Mouse (Mus musculus) cerebellum, adult 2 months (tissue): Measurements from ENCODE around the gene Odc1. TPM values are rescaled to one million over a fixed set of nuclear protein-coding genes. Genes with fewer than 3 reads are reported as not detected.

Experiments
- DNase-seq, 2 experiments: peaks; one replicate each; pipeline ENCODE4 v3.0.0; 2021
- H3K27ac ChIP-seq: fragments of 200-500 bp; 2 replicates; pipeline ENCODE4 v1.5.1; 2012; ENCODE audit warnings: low read length, control low read depth, inconsistent platforms; ENCODE audit not compliant: insufficient read depth
- H3K27me3 ChIP-seq: fragments of 200-500 bp; 2 replicates; pipeline ENCODE4 v1.6.1; 2012; ENCODE audit warnings: inconsistent platforms, mild to moderate bottlenecking, low read length, moderate library complexity; ENCODE audit not compliant: control insufficient read depth, insufficient read depth
- H3K4me1 ChIP-seq: fragments of 200-500 bp; 2 replicates; pipeline ENCODE4 v1.6.1; 2011; ENCODE audit warnings: low read length; ENCODE audit not compliant: control insufficient read depth, insufficient read depth
- H3K4me3 ChIP-seq: fragments of 200-500 bp; replicated peaks from 2 replicates; pipeline ENCODE3; 2011; ENCODE audit warnings: mild to moderate bottlenecking, low read depth, low read length, control low read depth; ENCODE audit not compliant: insufficient read depth
- CTCF ChIP-seq: fragments of 200-500 bp; IDR thresholded peaks from 2 replicates; pipeline ENCODE4 v1.5.1; 2011; ENCODE audit warnings: low read depth, mild to moderate bottlenecking, control low read depth, low read length, moderate library complexity, borderline replicate concordance; ENCODE audit not compliant: insufficient read depth
- POLR2A ChIP-seq: fragments of 200-500 bp; IDR thresholded peaks from 2 replicates; pipeline ENCODE4 v1.6.1; 2011; ENCODE audit warnings: low read length, control low read depth, borderline replicate concordance; ENCODE audit not compliant: insufficient read depth
- WGBS: fragments of 180-500 bp; shearing (Covaris S2); methylation state at CpG from one replicate; pipeline ENCODE4 v1.1.7; 2018; 5-methylcytosine and 5-hydroxymethylcytosine counted together
- polyA plus RNA-seq: library from polyadenylated mRNA; depleted of rRNA; stranded (reverse); fragments of >200 nt; gene quantifications from 2 replicates; pipeline ENCODE4 v1.2.3, GENCODE M21; 2012

The Odc1 gene
- polyA plus RNA-seq, 1 experiment = 115 TPM

DNA sequence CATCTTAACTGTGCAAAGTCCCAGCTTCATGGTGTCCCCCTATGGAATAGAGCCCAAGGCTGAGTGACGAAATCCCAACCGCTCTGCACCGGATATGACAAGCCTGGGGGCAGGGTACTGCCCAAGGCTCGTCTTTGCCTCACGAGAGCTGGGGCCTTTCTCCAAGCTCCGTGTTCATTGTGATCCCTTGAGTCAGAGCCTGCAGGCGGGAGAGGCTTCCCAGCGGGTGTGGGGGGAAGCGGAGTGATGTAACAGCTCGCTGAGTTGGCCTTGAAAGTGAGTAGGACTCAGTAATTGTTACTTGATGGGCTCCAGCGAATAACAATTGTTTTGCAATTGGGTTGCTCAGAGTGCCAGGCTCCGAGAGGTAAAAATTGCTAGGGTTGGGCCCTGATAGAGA is 34.4 kb upstream of the Odc1 start:
- H3K4me1 ChIP-seq = no peaks in the 10 kb centered on the region
- no peak overlapping the region for H3K4me3 ChIP-seq
- no peaks in the 10 kb centered on the region for H3K27me3 ChIP-seq
- TF ChIP-seq POLR2A (no peak), CTCF (no peak)
- WGBS = 38% methylated on average over 12 of the region's 12 CpGs
- H3K27ac ChIP-seq = no peak overlapping the region
- DNase-seq = no peak

DNA sequence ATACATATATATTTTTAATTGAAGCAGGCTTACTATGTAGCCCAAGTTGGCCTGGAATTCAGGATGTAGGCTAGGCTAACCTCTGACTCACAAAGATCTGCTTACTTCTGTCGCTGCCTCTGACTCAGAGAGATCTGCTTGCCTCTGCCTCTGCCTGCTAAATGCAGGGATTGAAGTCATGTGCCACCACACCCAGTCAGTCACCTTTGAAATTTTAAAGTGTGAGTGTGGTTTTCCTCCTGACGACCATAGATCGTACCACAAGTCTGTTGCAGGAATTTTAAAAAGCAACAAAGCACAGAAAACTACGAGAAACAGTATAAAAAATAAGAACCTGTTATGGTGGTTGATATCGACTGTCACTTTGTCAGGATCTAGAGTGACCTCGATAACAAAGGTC is 33.6 kb upstream of the Odc1 start:
- Histone ChIP-seq H3K27ac (no peak overlapping the region), H3K4me3 (no peak overlapping the region), H3K4me1 (no peaks in the 10 kb centered on the region), H3K27me3 (no peaks in the 10 kb centered on the region)
- no peak for DNase-seq
- TF ChIP-seq CTCF (no peak), POLR2A (no peak)
- 93% methylated on average over 6 of the region's 6 CpGs for WGBS

DNA sequence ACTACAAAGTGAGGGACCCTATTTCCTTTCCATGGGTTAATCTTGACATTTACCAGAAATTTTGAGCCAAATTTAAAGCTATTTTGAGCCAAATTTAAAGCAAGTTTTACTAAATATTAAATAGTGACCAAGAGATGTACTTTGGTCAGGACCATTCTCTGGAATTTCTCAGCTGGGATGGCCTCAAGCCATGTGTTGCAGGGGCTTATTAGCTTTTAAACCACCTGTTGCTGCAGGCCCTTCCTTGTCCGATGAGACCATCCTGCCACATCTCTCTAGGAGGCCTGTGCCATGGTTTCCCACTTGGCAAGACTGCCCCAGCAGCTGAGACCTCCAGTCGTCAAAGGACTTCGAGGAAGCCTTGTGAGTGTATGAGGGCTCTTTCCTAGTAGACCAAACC is 15.4 kb upstream of the Odc1 start:
- TF ChIP-seq POLR2A = no peak
- no peak for TF ChIP-seq CTCF
- H3K27me3 ChIP-seq = no peaks in the 10 kb centered on the region; the same call in 1 of the 2 replicates
- no peak overlapping the region for H3K4me3 ChIP-seq
- H3K4me1 ChIP-seq = no peaks in the 10 kb centered on the region
- no peak overlapping the region for H3K27ac ChIP-seq
- 8% methylated on average over 3 of the region's 3 CpGs for WGBS
- DNase-seq = no peak

DNA sequence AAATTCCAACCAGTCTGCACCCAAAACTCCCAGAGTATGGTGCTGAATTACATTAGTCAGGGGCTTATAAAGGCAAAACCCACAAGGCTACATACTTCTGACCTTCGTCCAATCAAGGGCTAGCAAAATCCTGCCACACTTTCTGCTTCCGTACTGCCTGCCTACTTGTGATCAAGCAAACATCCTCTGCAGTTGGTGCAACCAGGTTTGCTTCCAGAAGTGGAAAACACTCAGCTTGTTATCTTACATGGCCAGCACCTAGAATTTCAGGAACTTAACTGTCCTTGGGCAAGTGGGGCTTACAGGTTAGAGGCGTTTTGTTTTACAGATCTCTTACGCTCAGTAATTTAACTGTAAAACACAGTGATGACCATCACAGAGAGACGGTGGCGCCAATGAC is 14.9 kb upstream of the Odc1 start:
- Histone ChIP-seq H3K27me3 (no peaks in the 10 kb centered on the region; the same call in 1 of the 2 replicates), H3K27ac (no peak overlapping the region), H3K4me3 (no peak overlapping the region), H3K4me1 (no peaks in the 10 kb centered on the region)
- WGBS = 84% methylated on average over 6 of the region's 6 CpGs
- no peak for DNase-seq
- TF ChIP-seq POLR2A (no peak), CTCF (no peak)

DNA sequence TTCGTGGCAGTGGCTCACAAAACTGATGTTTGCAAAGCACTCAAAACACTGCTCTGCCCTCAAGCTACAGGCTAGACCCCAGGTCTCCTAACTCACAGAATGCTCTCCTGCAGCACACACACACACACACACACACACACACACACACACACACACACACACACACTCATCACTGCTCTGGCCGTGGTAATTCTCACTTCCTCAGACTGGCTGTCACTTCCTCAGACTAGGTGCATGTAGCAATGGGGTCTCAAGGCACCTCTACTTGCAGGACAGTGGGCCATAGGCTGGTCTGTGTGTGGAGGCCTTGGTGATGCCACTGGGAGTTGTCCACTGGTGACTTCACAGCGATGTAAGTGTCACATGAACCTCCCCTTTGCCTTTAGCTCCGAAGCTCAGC is 13.8 kb upstream of the Odc1 start:
- Histone ChIP-seq H3K27me3 (no peaks in the 10 kb centered on the region; the same call in 1 of the 2 replicates), H3K4me3 (no peak overlapping the region), H3K4me1 (no peaks in the 10 kb centered on the region), H3K27ac (no peak overlapping the region)
- TF ChIP-seq POLR2A (no peak), CTCF (no peak)
- WGBS = 82% methylated on average over 4 of the region's 4 CpGs
- no peak for DNase-seq

DNA sequence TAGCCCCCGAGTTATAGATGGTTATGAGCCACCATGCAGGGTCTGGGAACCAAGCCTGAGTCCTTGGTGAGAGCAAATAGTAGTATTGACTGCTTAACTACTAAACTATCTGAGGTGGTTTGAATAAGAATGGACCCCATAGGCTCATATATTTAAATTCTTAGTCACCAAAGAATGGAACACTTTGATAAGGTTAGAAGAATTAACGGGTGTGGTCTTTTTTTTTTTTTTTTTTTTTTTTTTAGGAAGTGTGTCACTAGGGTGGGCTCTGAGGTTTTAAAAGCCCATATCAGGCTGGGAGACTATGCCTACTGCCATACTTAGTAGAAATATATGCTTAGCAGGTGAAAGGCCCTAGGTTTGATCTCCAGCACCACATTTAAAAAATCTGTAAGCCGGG is 8.4 kb upstream of the Odc1 start:
- DNase-seq = no peak
- no peak for TF ChIP-seq POLR2A
- no peak for TF ChIP-seq CTCF
- 87% methylated on average over 3 of the region's 3 CpGs for WGBS
- Histone ChIP-seq H3K27ac (no peak overlapping the region), H3K27me3 (no peaks in the 10 kb centered on the region), H3K4me1 (no peaks in the 10 kb centered on the region), H3K4me3 (no peak overlapping the region)

DNA sequence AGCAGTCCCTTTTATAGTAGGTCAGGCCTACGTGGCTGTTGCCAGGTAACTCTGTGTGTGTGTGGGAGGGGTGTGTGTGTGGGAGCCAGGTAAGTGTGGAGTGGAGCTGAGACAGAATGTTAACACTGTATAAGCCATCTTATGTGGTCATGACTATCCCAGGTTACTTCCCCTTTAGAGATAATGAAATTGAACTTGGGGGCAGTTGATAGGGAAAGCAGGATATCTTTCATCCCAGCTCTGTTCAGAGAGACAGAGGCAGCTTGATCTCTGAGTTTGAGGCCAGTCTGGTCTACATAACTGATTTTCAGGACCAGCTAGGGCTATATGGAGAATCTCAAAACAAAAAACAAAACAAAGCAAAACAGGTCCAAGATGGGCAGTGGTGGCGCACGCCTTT is 7.4 kb upstream of the Odc1 start:
- no peak overlapping the region for H3K27ac ChIP-seq
- H3K4me3 ChIP-seq = no peak overlapping the region
- no peaks in the 10 kb centered on the region for H3K27me3 ChIP-seq
- DNase-seq = no peak
- WGBS = 87% methylated on average over 3 of the region's 3 CpGs
- no peaks in the 10 kb centered on the region for H3K4me1 ChIP-seq
- TF ChIP-seq POLR2A (no peak), CTCF (no peak)

DNA sequence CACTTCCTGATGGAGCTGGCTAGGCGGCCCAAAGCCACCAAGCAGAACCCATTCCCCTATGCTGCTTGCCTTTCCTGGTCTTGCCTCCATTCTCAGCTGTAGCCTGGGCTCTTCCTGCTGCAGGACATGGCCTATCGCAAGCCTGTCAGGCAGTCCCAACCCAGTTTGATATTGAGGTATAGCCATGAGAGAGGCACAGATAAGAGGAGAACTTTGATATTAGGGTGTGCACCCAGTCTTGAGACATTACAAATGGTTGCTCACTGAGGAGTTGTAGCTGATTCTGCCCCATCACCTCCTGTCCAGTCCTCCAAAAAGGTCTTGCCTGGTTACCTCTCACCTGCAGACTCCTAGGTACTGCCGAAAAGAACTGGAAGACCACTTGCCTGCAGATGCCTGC is 6.5 kb upstream of the Odc1 start:
- DNase-seq = no peak
- TF ChIP-seq CTCF = no peak
- Histone ChIP-seq H3K27ac (no peak overlapping the region), H3K4me3 (no peak overlapping the region), H3K27me3 (no peaks in the 10 kb centered on the region), H3K4me1 (no peaks in the 10 kb centered on the region)
- WGBS = 92% methylated on average over 3 of the region's 3 CpGs

DNA sequence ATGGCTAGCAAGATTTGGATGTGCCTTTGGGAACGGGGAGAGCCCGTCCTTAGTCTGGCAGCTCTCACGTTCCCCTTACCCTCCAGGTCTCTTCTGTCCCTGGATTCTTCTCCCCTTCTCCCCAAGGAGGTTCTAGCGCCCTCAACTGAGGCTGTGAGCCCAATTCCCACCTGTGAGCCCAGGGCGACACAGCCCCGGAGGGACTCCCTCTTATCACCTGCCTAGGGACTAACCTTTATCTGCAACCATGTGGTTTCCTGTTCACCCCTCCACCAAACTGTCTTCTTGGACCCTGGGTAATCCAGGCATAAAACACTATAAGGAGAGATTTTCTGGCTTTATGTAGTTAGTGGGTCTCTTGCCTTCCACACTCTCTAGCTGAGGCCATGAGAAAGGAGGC is 5.6 kb upstream of the Odc1 start:
- no peak overlapping the region for H3K27ac ChIP-seq
- DNase-seq = no peak
- H3K4me3 ChIP-seq = no peak overlapping the region
- no peaks in the 10 kb centered on the region for H3K27me3 ChIP-seq
- no peak for TF ChIP-seq CTCF
- no peak for TF ChIP-seq POLR2A
- WGBS = 70% methylated on average over 6 of the region's 6 CpGs
- no peaks in the 10 kb centered on the region for H3K4me1 ChIP-seq
